Mouse (Mus musculus) liver (tissue): ENCODE data around the gene Ccl1.
A peak's percentile ranks its signal among the peaks of the same experiment; 100 is the strongest.

ENCODE experiments used
- DNase-seq: peaks from one replicate; pipeline ENCODE4 v3.0.0-alpha.2; 2020; ENCODE audit warnings: mixed read lengths

Gene Ccl1

GRCm38 (mm10) chr11:82305590-82305989 lies at the start of gene Ccl1:
TSS of gene Ccl1 (minus strand) at chr11:82305690.
- no peak for DNase-seq

- no peak for DNase-seq
These were observed 45.5 kb upstream of the Ccl1 start for GRCm38 (mm10) chr11:82351039-82351438.

- no peak for DNase-seq
These were observed 35.4 kb upstream of the Ccl1 start for GRCm38 (mm10) chr11:82340900-82341299.

GRCm38 (mm10) chr11:82340416-82340815 lies 34.9 kb upstream of the Ccl1 start:
- DNase-seq = no peak

GRCm38 (mm10) chr11:82339921-82340401 lies 34.5 kb upstream of the Ccl1 start:
- peak; percentile 37 for DNase-seq

- peak; percentile 17 for DNase-seq
These were observed 7.7 kb upstream of the Ccl1 start for GRCm38 (mm10) chr11:82313153-82313552.

- no peak for DNase-seq
These were observed 5.0 kb upstream of the Ccl1 start for GRCm38 (mm10) chr11:82310336-82311045.

GRCm38 (mm10) chr11:82297895-82298294 lies 7.6 kb downstream of the Ccl1 start:
- DNase-seq = no peak

- no peak for DNase-seq
These were observed 14.6 kb downstream of the Ccl1 start for GRCm38 (mm10) chr11:82290841-82291240.

GRCm38 (mm10) chr11:82274149-82274812 lies 31.2 kb downstream of the Ccl1 start:
- no peak for DNase-seq

GRCm38 (mm10) chr11:82259131-82259530 lies 46.4 kb downstream of the Ccl1 start:
- no peak for DNase-seq

- peak; percentile 30 for DNase-seq
These were observed 49.9 kb downstream of the Ccl1 start for GRCm38 (mm10) chr11:82255601-82256000.

- no peak for DNase-seq
These were observed 52.1 kb downstream of the Ccl1 start for GRCm38 (mm10) chr11:82253421-82253820.

GRCm38 (mm10) chr11:82251251-82251650 lies 54.2 kb downstream of the Ccl1 start:
- DNase-seq = no peak

- DNase-seq = no peak
These were observed 55.5 kb downstream of the Ccl1 start for GRCm38 (mm10) chr11:82249945-82250344.

- no peak for DNase-seq
These were observed 68.1 kb downstream of the Ccl1 start for GRCm38 (mm10) chr11:82237439-82237838.

GRCm38 (mm10) chr11:82235551-82236207 lies 69.8 kb downstream of the Ccl1 start:
- peak; percentile 13 for DNase-seq

- no peak for DNase-seq
These were observed 71.5 kb downstream of the Ccl1 start for GRCm38 (mm10) chr11:82233991-82234390.

GRCm38 (mm10) chr11:82226976-82227375 lies 78.5 kb downstream of the Ccl1 start:
- no peak for DNase-seq

GRCm38 (mm10) chr11:82225936-82226335 lies 79.6 kb downstream of the Ccl1 start:
- no peak for DNase-seq

- DNase-seq = no peak
These were observed 89.0 kb downstream of the Ccl1 start for GRCm38 (mm10) chr11:82216531-82216930.

- no peak for DNase-seq
These were observed 91.1 kb downstream of the Ccl1 start for GRCm38 (mm10) chr11:82214405-82214804.

GRCm38 (mm10) chr11:82206960-82207488 lies 98.5 kb downstream of the Ccl1 start:
- no peak for DNase-seq
